Mouse (Mus musculus): Measurements from ENCODE around the gene Klk1b3. TPM values are rescaled to one million over a fixed set of nuclear protein-coding genes. Genes with fewer than 3 reads are reported as not detected.
A peak's percentile ranks its signal among the peaks of the same experiment; 100 is the strongest.
"Not testable (repeated sequence)": the region's sequence is repeated elsewhere in the genome, so short reads cannot be mapped to it uniquely, and the experiment has no call there.

Klk1b3 gene
- total RNA-seq (2021): not detected
- long read RNA-seq, experiment 1: 0 reads
- long read RNA-seq, experiment 2: 0 reads

DNA sequence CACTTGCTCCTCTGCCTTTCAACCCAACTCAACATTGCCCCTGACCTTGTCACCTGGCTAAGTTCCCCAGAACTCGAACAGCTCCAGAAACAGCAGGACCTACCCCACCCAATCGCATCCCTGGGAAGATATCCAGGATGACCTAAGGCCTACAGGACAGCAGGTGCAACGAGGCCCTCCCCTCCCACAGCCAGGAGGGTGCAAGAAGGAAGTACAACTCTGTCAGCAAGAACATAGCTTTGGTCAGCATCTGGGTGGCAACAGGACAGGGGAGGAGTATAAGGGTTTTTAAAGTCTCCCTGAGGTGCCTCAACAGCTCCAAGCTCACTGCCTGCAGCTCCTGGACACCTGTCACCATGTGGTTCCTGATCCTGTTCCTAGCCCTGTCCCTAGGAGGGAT is at the start of gene Klk1b3:
Gene Klk1b3, plus strand, starts transcription at position 301 of the 400 bp plus-strand sequence.
- intact Hi-C loops (cut with DNase I): no loop called here
- DNase-seq (ENCODE audit: low spot score in 2 of 2): no peak

DNA sequence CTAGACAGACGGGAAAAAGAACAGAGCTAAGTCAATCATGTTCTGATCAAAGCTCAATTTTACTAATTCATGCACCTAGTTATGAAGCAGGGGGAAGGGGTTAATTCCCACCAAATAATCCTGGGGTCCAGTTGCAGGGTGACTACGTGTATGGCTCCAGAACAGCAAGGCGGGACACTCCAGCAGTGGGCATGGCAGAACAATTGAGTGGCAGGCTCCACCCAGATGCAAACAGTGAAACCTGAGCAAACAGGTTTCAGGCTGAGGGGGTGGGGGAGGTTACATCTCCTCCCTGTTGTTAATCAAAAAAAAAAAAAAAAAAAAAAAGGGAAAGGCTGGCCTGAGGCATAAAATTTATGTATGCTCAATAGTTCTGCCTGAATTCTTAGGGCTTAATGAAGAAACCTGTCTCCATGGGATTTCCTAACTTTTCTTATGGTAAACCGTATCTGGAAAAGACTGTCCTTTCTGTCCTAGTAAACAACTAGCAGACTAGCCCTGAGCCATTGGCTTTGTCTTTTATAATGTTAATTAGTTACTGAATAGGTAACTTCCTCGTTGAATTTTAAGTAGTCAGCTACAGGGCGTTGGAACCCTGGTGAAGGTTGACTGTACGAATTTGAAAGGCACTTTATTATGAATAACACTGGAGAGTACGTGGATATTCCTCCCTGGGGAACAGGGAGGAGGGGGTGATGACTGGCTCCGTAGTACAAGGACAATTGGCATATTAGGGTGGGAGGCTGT is 18.5 kb upstream of the Klk1b3 start:
- intact Hi-C loops (cut with DNase I): no loop called here
- no peak for DNase-seq (ENCODE audit: low spot score in 2 of 2)

DNA sequence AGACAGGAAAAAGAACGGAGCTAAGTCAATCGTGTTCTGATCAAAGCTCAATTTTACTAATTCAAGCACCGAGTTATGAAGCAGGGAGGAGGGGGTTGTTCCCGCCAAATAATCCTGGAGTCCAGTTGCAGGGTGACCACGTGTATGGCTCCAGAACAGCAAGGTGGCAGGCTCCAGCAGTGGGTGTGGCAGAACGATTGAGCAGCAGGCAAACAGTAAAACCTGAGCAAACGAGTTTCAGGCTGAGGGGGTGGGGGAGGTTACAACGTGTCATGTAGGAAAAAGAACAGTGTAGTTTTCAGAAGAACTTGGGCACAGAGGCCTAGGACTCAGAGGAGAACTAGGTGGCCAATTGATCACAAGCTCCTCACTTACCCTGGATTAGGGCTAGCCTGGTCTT is 11.5 kb upstream of the Klk1b3 start:
- intact Hi-C loops (cut with DNase I); DNase-seq (ENCODE audit: low spot score in 2 of 2): not testable (repeated sequence)

DNA sequence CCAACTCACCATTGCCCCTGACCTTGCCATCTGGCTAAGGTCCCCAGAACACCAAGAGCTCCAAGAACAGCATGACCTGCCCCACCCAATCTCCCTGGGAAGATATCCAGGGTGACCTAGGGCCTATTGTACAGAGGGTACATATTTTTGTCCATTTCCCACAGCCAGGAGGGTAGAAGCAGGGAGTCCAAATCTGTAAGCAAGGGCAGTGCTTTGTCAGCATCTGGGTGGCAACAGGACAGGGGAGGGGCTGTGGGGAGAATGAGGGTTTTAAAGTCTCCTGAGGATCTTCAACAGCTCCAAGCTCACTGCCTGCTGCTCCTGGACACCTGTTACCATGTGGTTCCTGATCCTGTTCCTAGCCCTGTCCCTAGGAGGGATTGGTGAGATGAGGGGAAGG is 10.1 kb upstream of the Klk1b3 start, which contains the start of gene Klk1b24:
Gene Klk1b24, plus strand, starts transcription at position 301 of the 400 bp plus-strand sequence.
- intact Hi-C loops (cut with DNase I); DNase-seq (ENCODE audit: low spot score in 2 of 2): not testable (repeated sequence)

DNA sequence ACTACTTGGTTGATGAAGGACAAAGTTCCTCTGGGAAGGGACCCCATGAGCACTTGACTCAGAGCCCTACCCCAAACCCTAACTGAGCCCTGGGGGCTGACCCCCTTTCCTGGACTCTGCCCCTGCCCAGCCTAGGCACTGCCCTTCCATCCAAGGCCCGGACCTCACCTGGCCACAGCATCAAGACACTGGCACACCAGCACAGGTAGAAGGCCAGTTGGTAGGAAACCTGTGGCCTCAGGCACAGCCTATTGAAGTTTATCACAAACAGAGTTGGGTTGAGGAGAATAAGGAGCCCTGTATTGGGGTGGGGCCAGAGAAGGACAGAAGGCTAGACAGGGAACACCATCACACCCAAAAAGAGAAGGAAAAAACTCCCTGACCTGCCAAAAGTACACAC is 4.5 kb upstream of the Klk1b3 start:
- intact Hi-C loops (cut with DNase I); DNase-seq (ENCODE audit: low spot score in 2 of 2): not testable (repeated sequence)

DNA sequence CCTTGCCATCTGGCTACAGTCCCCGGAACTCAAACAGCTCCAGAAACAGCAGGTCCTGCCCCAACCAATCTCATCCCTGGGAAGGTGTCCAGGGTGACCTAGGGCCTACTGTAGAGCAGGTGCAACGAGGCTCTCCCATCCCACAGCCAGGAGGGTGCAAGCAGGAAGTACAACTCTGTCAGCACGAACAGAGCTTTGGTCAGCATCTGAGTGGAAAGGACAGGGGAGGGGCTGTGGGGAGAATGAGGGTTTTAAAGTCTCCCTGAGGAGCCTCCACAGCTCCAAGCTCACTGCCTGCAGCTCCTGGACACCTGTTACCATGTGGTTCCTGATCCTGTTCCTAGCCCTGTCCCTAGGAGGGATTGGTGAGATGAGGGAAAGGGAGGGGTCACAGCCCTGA is 9.1 kb downstream of the Klk1b3 start, which contains the start of gene Klk1b4:
Gene Klk1b4, plus strand, starts transcription at position 301 of the 400 bp plus-strand sequence.
- intact Hi-C loops (cut with DNase I); DNase-seq (ENCODE audit: low spot score in 2 of 2): not testable (repeated sequence)

DNA sequence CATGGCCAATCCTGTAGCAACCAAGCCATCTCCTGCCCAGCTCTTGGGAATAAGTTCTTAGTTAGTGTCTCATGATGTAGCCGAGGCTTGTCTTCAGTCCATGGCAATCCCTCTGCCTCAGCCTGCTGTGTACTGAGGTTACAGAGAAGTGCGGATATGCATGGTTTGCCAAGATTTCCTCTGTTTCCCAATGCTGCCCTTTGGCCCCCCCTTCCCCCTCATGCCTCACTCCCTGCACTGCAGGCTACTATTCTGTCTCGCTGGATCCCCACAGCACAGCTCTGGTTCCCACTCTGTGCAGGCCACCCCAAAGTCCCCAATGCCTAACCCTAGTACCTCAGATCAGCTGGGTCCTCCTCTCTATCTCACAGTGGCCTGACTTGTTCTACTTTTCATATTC is 10.3 kb downstream of the Klk1b3 start:
- DNase-seq (ENCODE audit: low spot score in 2 of 2): no peak
- intact Hi-C loops (cut with DNase I): no loop called here

DNA sequence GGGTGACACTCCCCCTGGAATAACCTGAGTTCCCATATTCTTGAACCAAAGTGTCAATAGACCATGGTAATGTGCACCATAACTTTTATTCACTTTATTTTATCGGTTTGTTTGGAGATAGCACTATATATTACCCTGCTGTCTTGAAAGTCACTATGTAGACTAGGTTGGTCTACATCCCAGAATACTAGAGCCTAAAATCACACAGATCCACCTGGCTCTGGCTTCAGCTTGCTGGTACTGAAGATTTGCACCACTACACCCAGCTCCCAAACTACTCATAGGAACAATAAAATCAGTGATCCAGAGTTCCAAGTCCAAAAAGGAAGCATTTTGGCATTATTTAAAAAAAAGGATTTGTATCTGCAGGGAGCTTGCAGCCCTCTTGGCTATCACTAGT is 17.7 kb downstream of the Klk1b3 start, which contains the start of gene Klk1b5:
Gene Klk1b5, plus strand, starts transcription at position 301 of the 400 bp plus-strand sequence.
- intact Hi-C loops (cut with DNase I): no loop called here
- no peak for DNase-seq (ENCODE audit: low spot score in 2 of 2)

DNA sequence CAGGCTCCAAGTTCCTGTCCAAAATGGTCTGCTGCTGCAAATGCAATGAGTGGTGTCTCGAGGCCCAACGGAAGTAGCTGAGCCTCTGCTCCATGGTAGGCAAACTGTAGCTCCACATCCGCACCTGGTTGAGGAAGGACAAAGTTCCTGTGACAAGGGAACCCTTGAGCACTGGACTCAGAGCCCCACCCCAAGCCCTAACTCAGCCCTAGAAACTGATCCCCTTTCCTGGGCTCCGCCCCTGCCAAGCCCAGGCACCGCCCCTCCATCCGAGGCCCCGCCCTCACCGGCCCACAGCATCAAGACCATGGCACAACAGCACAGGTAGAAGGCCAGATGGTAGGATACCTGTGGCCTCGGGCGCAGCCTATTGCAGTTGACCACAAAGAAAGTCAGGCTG is 23.6 kb downstream of the Klk1b3 start:
- intact Hi-C loops (cut with DNase I): not testable (repeated sequence)

DNA sequence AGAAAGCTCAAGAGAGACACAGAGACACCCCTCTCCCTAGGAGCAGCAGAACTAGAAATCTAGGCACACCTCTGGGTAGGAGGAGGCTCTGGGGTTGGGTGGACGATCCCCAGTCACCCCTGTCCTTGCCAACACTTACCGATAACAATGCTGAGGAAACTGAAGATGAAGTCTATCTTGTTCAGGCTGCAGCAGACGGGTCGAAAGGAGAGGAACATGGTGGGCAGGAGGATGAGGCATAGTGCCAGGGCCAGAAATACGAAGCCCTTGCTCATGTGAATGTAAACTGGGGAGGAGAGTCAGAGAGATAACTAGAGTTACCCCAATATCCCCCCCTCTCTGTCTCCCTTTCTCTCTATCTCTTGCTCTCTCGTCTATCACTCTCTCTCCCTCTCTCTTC is 24.3 kb downstream of the Klk1b3 start:
- intact Hi-C loops (cut with DNase I); DNase-seq (ENCODE audit: low spot score in 2 of 2): not testable (repeated sequence)

More for the DNA sequence above, 23.6 kb downstream of the Klk1b3 start:
- not testable (repeated sequence) for DNase-seq (ENCODE audit: low spot score in 2 of 2)

DNA sequence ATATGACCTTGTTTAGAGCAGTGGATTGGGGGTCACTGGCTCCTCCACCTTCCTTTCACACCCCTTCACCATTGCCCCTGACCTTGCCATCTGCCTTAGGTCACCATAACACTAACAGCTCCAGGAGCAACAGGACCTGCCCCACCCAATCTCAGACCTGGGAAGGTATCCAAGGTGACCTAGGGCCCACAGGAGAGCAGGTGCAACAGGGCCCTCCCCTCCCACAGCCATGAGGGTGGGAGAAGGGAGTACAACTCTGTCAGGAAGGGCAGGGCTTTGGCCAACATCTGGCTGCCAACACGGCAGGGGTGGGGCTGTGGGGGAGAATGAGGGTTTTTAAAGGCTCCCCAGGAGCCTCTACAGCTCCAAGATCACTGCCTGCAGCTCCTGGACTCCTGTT is 27.1 kb downstream of the Klk1b3 start, which contains the start of gene Klk1:
Gene Klk1, plus strand, starts transcription at position 285 of the 400 bp plus-strand sequence.
- intact Hi-C loops (cut with DNase I): no loop called here
- DNase-seq (ENCODE audit: low spot score in 2 of 2): no peak

DNA sequence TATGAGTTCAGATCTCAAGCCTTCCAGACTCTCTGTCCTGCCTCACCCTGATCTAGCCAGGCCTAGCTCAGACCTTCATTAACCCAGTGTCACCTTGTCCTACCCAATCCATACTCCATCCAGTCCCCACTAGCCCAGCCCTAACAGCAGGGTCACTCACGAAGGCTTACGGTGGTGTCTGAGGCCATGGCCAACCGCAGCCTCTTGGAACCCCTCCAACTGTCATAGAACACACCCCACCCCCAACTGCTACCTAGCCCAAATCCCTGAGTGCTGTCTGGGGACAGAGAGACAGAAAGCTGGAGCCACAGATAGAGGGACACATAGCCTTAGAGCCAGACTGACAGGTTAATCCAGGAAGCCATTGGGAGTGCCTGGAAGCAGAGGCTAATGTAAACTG is 37.9 kb downstream of the Klk1b3 start, which contains the start of gene Gm36864:
Gene Gm36864, plus strand, starts transcription at position 269 of the 400 bp plus-strand sequence.
- DNase-seq (ENCODE audit: low spot score in 2 of 2): no peak
- intact Hi-C loops (cut with DNase I): no loop called here

DNA sequence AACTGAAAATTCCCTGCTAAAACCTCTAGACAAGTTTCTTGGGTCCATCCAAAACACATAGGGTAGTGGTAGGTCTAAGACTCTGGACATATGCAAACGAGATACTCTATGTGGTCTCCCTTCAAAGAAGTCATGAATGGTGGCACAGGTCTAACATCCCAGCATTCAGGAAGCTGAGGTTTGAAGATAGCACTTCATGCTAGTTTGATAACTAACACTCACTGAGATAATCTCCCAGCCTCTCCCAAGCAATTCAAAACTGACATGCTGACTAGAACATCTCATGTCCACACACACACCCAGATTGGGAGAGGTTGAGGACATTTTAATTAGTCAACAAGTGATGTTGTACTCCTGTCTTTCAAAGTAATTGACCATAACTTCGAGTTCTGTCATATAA is 41.9 kb downstream of the Klk1b3 start:
- intact Hi-C loops (cut with DNase I): no loop called here
- DNase-seq (ENCODE audit: low spot score in 2 of 2): no peak

DNA sequence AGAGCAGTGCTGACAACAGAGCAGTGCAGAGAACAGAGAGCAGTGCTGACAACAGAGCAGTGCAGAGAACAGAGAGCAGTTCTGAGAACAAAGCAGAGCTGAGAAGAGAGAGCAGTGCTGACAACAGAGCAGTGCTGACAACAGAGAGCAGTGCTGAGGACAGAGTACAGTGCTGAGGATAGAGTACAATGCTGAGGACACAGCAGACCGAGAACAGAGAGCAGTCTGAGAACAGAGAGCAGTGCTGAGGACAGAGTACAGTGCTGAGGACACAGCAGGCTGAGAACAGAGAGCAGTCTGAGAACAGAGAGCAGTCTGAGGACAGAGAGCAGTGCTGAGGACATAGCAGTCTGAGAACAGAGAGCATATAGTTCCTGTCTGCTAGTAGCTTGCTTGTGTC is 42.7 kb downstream of the Klk1b3 start:
- intact Hi-C loops (cut with DNase I): no loop called here

DNA sequence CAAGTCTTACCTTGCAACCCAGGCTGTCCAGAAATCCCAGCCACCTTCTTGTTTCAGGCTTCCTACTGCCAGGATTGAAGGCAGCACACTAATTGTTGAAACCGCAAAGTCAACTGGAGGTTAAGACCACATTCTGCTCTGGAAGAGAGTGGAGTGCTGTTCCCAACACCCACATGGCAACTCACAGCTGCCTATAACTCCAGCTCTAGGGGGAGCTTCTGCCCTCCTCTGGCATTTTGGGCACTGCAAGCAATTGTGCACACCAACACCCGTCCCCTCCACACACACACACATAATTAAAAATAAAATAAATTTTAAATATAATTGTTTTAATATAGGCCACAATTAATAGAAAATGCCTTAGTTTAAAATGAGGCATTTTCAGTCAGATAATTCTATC is 43.2 kb downstream of the Klk1b3 start:
- DNase-seq (ENCODE audit: low spot score in 2 of 2): no peak
- intact Hi-C loops (cut with DNase I): no loop called here

More for the DNA sequence above, 42.7 kb downstream of the Klk1b3 start:
- DNase-seq (ENCODE audit: low spot score in 2 of 2): no peak

DNA sequence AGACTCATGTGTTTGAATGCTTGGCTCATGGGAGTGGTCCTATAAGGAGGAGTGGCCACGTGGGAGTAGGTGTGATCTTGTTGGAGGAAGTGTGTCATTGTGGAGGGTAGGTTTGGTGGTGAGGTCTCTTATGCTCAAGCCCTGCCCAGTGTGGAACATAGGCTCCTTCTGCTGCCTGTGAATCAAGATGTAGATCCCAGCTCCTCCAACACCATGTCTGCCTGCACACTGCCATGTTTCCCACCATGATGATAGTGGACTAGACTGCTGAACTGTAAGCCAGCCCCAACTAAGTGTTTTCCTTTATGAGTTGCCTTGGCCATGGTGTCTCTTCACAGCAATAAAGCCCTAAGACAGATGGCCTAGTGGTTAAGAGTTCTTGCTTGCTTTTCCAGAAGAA is 46.1 kb downstream of the Klk1b3 start:
- intact Hi-C loops (cut with DNase I): no loop called here
- DNase-seq (ENCODE audit: low spot score in 2 of 2): no peak

DNA sequence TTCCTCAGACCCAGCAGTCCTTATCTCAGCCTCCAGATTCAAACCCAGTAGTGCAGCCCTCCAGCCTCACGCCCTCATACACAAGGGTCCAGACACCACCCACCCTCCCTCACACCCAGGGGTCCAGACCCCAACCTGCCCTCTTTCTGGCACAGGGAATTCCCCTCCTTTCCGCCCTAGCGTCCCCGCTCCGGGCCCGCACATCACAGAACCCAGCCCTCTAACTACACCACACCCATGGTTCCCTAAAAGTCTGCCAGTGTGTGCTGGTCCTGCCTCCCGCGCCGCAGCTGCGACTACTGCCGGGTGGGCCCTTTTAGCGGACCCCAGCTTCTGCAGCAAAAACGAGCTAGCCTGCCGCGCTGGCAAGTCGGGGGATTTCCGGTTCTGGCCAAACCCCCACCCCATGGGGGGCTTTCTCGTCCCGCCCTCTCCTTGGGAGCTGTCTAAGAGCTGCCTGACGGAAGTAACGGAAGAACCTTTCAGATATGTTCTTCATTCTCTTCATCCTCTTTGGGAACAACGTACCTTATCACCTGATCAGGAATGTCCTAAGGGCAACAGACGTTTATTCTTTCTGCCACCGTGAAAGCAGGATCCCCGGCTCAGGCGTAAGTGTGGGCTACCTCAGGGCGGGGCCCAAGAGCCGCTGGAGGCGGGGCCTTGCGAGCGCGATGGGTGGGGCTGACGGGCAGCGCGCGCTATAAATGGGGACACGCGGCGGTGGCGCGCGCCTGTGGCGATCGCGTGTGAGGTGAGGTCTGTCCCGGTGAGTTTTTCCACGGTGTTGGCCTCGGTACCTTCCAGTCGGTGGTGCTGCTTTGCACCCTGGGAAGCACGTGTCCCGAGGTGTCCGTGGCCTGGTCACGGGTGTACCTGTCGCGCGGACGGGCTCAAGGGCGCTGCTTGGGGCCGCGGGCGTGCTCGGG is 48.3 kb downstream of the Klk1b3 start, which contains the start of the genes 1700028J19Rik and 2410002F23Rik:
Gene 1700028J19Rik, minus strand, starts transcription at position 641 of the 929 bp plus-strand sequence.
Gene 2410002F23Rik, plus strand, starts transcription at position 668 of the 929 bp plus-strand sequence.
- peak; percentile 90 to 92 for DNase-seq (ENCODE audit: low spot score in 2 of 2)
- intact Hi-C loops (cut with DNase I): no loop called here

DNA sequence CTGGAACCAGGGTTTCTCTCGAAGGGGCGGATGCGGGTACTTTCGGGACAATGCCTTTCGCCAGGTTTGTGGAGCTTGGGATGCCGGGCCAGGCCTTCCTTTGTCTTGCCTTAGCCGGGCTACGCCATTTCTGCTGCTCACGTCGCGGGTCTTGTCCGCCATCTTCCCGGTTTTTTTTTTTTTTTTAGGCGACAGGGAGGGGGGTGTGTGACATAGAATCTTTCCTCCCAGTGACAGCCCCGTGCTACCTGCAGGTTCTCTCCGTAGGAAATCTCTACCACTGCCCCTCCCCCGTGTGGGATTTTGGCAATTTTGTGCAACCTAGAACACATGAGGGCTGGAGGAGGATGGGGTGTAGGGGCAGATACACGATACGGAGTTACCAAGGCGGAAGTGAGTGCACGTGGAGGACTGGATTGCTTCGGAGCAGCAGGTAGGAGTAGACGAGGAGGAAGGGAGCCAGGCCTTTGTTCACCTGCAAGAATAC is 49.0 kb downstream of the Klk1b3 start:
- intact Hi-C loops (cut with DNase I): no loop called here
- DNase-seq (ENCODE audit: low spot score in 2 of 2): peak in 1 of 2 experiments; percentile 70

DNA sequence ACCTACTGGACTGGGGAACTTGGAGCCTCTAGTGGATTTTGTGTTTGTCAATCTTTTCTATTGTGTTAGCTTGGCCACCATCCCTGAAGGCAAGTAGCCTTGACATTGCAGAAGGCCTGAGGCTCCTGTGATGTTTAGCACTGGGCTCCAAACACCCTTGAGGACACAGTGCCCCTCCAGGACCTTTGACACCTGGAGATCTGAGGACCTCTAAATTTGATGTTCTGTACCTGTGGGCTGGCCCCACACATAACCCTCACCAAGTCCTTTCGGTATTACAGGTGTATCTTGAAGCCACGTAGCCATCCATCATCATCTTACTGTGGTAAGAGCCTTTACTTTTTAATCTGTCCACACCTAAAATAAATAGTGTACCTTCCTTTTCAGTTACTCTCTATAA is 50.0 kb downstream of the Klk1b3 start:
- DNase-seq (ENCODE audit: low spot score in 2 of 2): no peak
- intact Hi-C loops (cut with DNase I): no loop called here
